Mouse (Mus musculus) forebrain, embryonic 11.5 days (tissue): ENCODE results near the gene Tacr1. TPM values are rescaled to one million over a fixed set of nuclear protein-coding genes. Genes with fewer than 3 reads are reported as not detected.

Experiments used
- ATAC-seq: fragments of 200-750 bp; cut with Nextera tagmentation; replicated peaks from 2 replicates; pipeline ENCODE4 v1.8.0; 2017; ENCODE audit warnings: moderate TSS enrichment; ENCODE audit not compliant: low FRiP score
- DNase-seq: peaks from one replicate; pipeline ENCODE4 v3.0.0-alpha.2; 2017; ENCODE audit warnings: low spot score
- H3K27ac ChIP-seq: fragments of 300-500 bp; sonication (generic); 2 replicates; pipeline ENCODE4 v1.5.1; 2014; ENCODE audit warnings: low read depth, low read length
- H3K27me3 ChIP-seq: fragments of 300-500 bp; sonication (generic); 2 replicates; pipeline ENCODE4 v1.6.1; 2014; ENCODE audit warnings: mild to moderate bottlenecking, low read length, mixed read lengths; ENCODE audit not compliant: control insufficient read depth, insufficient read depth
- H3K36me3 ChIP-seq: fragments of 300-500 bp; sonication (generic); 2 replicates; pipeline ENCODE4 v1.6.1; 2014; ENCODE audit warnings: mild to moderate bottlenecking, low read length, moderate library complexity, mixed read lengths; ENCODE audit not compliant: control insufficient read depth, insufficient read depth
- H3K4me1 ChIP-seq: fragments of 300-500 bp; sonication (generic); replicated peaks from 2 replicates; pipeline ENCODE4 v1.6.1; 2014; ENCODE audit warnings: low read length, mixed read lengths; ENCODE audit not compliant: control insufficient read depth, insufficient read depth
- H3K4me2 ChIP-seq: fragments of 300-500 bp; sonication (generic); 2 replicates; pipeline ENCODE4 v1.6.1; 2014; ENCODE audit warnings: low read depth, mild to moderate bottlenecking, low read length, moderate library complexity, mixed read lengths; ENCODE audit not compliant: severe bottlenecking
- H3K4me3 ChIP-seq: fragments of 300-500 bp; sonication (generic); 2 replicates; pipeline ENCODE4 v1.5.1; 2014; ENCODE audit warnings: low read depth, low read length
- H3K9ac ChIP-seq: fragments of 300-500 bp; sonication (generic); 2 replicates; pipeline ENCODE4 v1.6.1; 2014; ENCODE audit warnings: low read length
- H3K9me3 ChIP-seq: fragments of 300-500 bp; sonication (generic); 2 replicates; pipeline ENCODE4 v1.6.1; 2016; ENCODE audit warnings: low read length, mixed read lengths; ENCODE audit not compliant: control insufficient read depth
- WGBS: fragments of 180-500 bp; shearing (Covaris S2); extraction: QIAGEN DNeasy Blood & Tissue Kit; methylation state at CpG from one replicate; pipeline ENCODE4 v1.1.7; 2014; 5-methylcytosine and 5-hydroxymethylcytosine counted together
- polyA plus RNA-seq: library from polyadenylated mRNA; unstranded; fragments of >200 nt; fragmentation: Nextera tagmentation; extraction: Ambion mirVana; gene quantifications from 2 replicates; pipeline ENCODE4 v1.2.1, GENCODE M21; 2014

The Tacr1 gene
- polyA plus RNA-seq, 1 experiment from 2014 or later = not detected

DNA sequence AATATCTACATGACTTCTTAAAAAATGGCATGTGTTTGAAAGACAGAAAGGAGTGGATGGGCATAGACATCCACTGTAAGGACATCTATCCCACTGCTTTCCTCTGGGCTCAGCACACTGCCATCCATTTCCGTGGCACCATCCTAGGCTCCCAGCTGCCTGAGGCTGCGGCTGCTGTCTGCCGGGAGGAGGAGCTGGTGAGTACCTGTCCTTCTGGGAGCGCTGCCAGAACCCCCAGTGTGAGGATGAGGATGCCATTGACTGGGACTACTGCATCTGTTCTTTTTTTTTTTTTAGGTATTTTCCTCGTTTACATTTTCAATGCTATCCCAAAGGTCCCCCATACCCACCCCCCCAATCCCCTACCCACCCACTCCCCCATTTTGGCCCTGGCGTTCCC, 183.3 kb downstream of the Tacr1 start:
- no peak for DNase-seq
- H3K4me3 ChIP-seq = no peak overlapping the region
- H3K9ac ChIP-seq = no peak overlapping the region
- no peak for ATAC-seq
- H3K27me3 ChIP-seq = no peaks in the 10 kb centered on the region
- no peaks in the 10 kb centered on the region for H3K36me3 ChIP-seq
- H3K27ac ChIP-seq = no peak overlapping the region
- H3K4me1 ChIP-seq = no peaks in the 10 kb centered on the region
- WGBS = 67% methylated on average over 5 of the region's 6 CpGs
- H3K9me3 ChIP-seq = no peaks in the 10 kb centered on the region
- H3K4me2 ChIP-seq = no peak overlapping the region

DNA sequence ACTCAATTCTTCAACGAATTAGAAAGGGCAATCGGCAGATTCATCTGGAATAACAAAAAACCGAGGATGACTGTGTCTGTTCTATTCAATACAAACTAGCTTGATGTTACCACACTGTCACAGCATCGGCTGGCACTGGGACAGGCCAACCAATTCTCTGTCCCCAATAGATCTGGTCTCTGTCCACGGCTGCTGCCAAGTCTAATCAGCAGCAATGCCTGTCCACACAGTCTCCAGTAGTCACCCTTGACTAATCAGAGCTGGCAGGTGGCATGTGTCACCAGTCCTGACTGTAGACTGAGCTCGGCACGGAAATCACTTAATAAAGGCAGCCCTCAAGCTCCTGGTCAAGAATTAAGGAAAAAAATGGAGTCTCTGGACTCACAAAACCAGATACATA, 187.3 kb downstream of the Tacr1 start:
- Histone ChIP-seq H3K4me3 (no peak overlapping the region), H3K27ac (no peak overlapping the region), H3K4me1 (no peaks in the 10 kb centered on the region), H3K27me3 (no peaks in the 10 kb centered on the region), H3K36me3 (no peaks in the 10 kb centered on the region), H3K9ac (no peak overlapping the region), H3K4me2 (no peak overlapping the region), H3K9me3 (no peaks in the 10 kb centered on the region)
- WGBS = 88% methylated on average over 7 of the region's 7 CpGs
- ATAC-seq (no peak), DNase-seq (no peak)

DNA sequence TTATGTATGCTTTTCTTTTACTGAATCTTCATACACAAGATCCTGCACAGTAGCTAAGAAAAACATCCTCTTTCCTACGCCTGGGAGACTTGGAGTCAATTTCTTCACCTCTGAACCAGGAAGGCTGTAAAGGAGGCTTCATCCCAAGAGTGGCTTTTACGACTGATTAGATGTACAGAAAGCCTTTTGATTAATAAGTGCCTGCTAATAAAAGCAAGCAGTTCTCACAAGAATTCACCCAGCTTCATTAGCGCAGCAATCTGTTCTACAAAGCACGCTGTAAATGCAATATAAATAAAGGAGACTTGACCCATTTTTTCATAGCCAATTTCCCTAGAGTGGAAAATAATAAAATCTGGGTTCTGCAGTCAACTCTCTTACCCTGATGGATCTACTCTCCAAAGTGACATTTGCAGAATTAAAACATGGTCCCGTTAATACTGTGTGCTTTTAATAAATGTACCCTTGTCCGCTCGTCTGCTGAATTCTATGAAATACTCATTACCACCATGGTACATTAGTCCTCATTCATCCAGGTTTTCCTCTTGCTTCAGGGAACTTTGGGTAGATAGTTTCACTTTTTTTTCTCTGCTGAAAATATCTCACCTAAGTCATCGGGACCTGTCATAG, 193.4 kb downstream of the Tacr1 start:
- H3K9ac ChIP-seq = no peak overlapping the region
- H3K27ac ChIP-seq = no peak overlapping the region
- no peaks in the 10 kb centered on the region for H3K4me1 ChIP-seq
- H3K4me3 ChIP-seq = no peak overlapping the region
- no peak overlapping the region for H3K4me2 ChIP-seq
- H3K9me3 ChIP-seq = no peaks in the 10 kb centered on the region
- no peaks in the 10 kb centered on the region for H3K36me3 ChIP-seq
- ATAC-seq (no peak), DNase-seq (no peak)
- WGBS = 65% methylated on average over 8 of the region's 8 CpGs
- H3K27me3 ChIP-seq = no peaks in the 10 kb centered on the region

DNA sequence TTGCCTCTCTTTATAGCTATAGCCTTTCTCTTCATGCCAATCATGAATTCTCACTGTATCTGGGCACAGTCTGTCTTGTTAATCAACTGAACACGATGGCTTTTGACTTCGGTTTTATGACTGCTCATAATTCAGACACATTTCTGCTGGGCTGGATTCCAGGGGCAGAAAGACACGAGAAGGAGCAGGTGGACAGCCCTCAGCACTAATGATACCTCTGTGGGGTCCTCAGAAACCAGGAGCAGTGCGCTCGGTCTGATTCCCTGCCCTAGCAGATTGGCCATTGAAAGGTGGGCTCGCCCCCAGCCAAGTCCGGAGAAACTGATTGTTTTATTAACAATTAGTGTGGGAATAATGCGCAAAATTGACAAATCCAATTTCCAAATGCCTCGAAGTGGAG, 201.1 kb downstream of the Tacr1 start:
- DNase-seq = no peak
- Histone ChIP-seq H3K27me3 (no peaks in the 10 kb centered on the region; the same call in 1 of the 2 replicates), H3K4me3 (no peak overlapping the region), H3K4me2 (no peak overlapping the region), H3K9ac (no peak overlapping the region), H3K27ac (no peak overlapping the region), H3K36me3 (no peaks in the 10 kb centered on the region), H3K4me1 (0 out of 2 replicates have a peak, but pooled peaks cover 2% of the 10 kb centered on the region), H3K9me3 (no peaks in the 10 kb centered on the region)
- WGBS = 87% methylated on average over 9 of the region's 9 CpGs
- no peak for ATAC-seq

DNA sequence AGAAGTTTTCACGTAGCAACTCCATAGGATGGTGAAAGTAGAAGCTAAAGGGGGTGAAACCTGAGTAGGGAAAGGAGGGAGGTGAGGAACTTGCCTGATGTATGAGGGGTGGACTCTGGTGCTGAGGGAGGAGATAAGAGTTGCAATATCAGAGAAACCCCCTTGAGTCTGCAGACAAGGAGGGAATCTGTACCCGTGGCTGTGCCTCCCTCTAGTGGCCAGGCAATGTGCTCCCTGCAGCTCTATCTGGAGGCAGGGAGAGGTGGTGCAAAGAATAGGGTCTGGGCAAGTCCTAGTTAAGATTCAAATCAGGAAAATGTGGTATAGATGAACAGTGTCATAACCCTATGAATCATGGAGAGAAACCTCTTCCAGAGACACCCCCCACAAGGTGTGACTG, 201.5 kb downstream of the Tacr1 start:
- Histone ChIP-seq H3K4me2 (no peak overlapping the region), H3K9me3 (no peaks in the 10 kb centered on the region), H3K36me3 (no peaks in the 10 kb centered on the region), H3K4me1 (0 out of 2 replicates have a peak, but pooled peaks cover 2% of the 10 kb centered on the region), H3K27ac (no peak overlapping the region), H3K27me3 (no peaks in the 10 kb centered on the region; the same call in 1 of the 2 replicates), H3K4me3 (no peak overlapping the region), H3K9ac (no peak overlapping the region)
- ATAC-seq (peak; percentile 56; the same call in 1 of the 2 replicates), DNase-seq (no peak)
- WGBS = 45% methylated on average over 2 of the region's 2 CpGs

DNA sequence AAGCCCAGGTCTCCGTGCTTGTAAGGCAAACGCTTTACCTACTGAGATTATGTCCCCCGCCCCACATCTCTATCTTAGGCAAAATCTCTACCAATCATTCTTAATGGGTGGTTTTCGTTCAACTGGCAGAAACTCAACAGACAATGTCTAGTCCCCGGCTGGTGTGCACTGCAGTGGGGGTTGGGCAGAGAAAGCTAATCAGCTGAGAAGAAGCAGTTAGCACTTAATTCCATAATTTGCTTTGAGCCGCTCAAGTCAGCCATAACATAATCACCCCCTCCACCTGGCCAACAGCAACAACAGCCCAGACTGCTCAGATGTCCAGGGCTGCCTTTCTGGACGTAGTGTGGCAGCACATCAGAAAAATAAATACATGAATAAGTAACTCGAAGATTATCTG, 202.7 kb downstream of the Tacr1 start:
- Histone ChIP-seq H3K4me3 (no peak overlapping the region), H3K4me1 (0 out of 2 replicates have a peak, but pooled peaks cover 2% of the 10 kb centered on the region), H3K9me3 (no peaks in the 10 kb centered on the region), H3K9ac (no peak overlapping the region), H3K4me2 (no peak overlapping the region), H3K36me3 (no peaks in the 10 kb centered on the region), H3K27ac (no peak overlapping the region), H3K27me3 (no peaks in the 10 kb centered on the region; the same call in 1 of the 2 replicates)
- no peak for DNase-seq
- WGBS = 33% methylated on average over 8 of the region's 8 CpGs
- peak; percentile 33; the same call in 1 of the 2 replicates for ATAC-seq

DNA sequence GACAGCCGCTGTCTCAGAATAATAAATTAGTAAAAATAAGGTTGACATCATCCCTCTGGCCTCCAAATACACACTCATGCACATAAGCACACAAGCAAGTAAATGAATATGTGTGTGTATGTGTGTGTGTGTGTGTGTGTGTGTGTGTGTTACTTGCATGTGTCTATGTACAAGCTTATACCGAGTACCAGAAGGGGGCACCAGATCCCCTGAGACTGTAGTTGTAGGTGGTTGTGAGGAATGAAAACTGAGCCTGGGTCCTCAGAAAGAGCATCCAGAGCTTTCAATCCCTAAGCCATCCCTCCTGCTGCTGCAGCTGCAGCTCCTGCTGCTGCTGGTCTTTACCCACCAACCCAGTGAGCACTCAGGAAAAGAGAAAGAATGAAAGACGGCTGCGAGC, 206.6 kb downstream of the Tacr1 start:
- 0 out of 2 replicates have a peak, but pooled peaks cover 2% of the 10 kb centered on the region for H3K4me1 ChIP-seq
- no peaks in the 10 kb centered on the region for H3K36me3 ChIP-seq
- 91% methylated on average over 4 of the region's 4 CpGs for whole genome bisulfite sequencing
- DNase-seq (no peak), ATAC-seq (no peak)
- no peak overlapping the region for H3K9ac ChIP-seq
- H3K4me3 ChIP-seq = no peak overlapping the region
- no peak overlapping the region for H3K27ac ChIP-seq
- no peaks in the 10 kb centered on the region for H3K9me3 ChIP-seq
- H3K4me2 ChIP-seq = no peak overlapping the region
- H3K27me3 ChIP-seq = no peaks in the 10 kb centered on the region; the same call in 1 of the 2 replicates

DNA sequence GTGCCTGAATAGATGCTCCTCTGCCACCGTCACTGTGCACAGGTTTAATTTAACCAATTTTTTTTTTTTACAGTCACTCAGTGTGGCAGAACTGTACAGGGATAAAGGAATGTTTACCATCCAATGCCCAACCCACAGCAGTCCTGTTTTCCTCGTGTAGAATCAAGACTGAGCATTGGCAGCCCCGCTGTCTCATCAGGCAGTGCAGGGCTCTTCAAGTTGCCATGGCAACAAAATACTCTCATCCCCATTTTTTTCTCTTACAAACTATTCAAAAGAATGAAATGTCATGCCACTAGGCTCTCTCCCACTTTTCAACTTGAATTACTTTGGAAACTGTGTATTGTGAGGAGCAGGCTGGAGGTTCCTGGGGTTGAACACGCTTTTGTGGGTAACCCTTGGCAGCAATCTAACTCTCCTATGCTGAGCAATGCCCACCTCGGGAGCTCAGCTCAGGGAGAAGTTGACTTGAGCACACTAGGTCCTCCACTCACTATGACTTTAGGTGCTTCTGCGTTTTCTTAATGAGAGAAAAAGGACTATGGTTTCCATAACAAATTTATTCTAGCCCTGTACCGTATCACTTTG, 207.3 kb downstream of the Tacr1 start:
- ATAC-seq = peak; percentile 42; the same call in 1 of the 2 replicates
- Histone ChIP-seq H3K27me3 (no peaks in the 10 kb centered on the region; the same call in 1 of the 2 replicates), H3K4me1 (0 out of 2 replicates have a peak, but pooled peaks cover 2% of the 10 kb centered on the region), H3K9ac (no peak overlapping the region), H3K9me3 (no peaks in the 10 kb centered on the region), H3K4me2 (no peak overlapping the region), H3K27ac (no peak overlapping the region), H3K4me3 (no peak overlapping the region), H3K36me3 (no peaks in the 10 kb centered on the region)
- 61% methylated on average over 7 of the region's 7 CpGs for WGBS
- no peak for DNase-seq
